Mouse (Mus musculus) neutrophil, adult 5-6 weeks (primary cell): ENCODE results near the gene Rgs12. TPM values are rescaled to one million over a fixed set of nuclear protein-coding genes. Genes with fewer than 3 reads are reported as not detected.

ENCODE experiments used
- ATAC-seq: fragments of 151-379, 151-347 bp; 2 replicates; pipeline ENCODE4 v1.8.0; 2017; ENCODE audit warnings: mild to moderate bottlenecking, moderate TSS enrichment; ENCODE audit not compliant: insufficient number of reproducible peaks, poor library complexity, low FRiP score, severe bottlenecking; ENCODE audit errors: extremely low read depth
- total RNA-seq: library from RNA; stranded (forward); fragments of 200-1000 nt; gene quantifications from 2 replicates; pipeline ENCODE4 v1.2.3, GENCODE M21; 2017

Gene Rgs12
- total RNA-seq, 1 experiment from 2014 or later: 1.5 TPM

GRCm38 (mm10) chr5:34973560-34974317 is 24.5 kb downstream of the Rgs12 start:
- ATAC-seq: no peak

GRCm38 (mm10) chr5:34974773-34975443 is 25.7 kb downstream of the Rgs12 start:
- no peak for ATAC-seq

GRCm38 (mm10) chr5:34976540-34977292 is 27.5 kb downstream of the Rgs12 start:
- no peak for ATAC-seq

- ATAC-seq: no peak
These were observed 30.9 kb downstream of the Rgs12 start for GRCm38 (mm10) chr5:34980099-34980498.

- no peak for ATAC-seq
These were observed 32.5 kb downstream of the Rgs12 start for GRCm38 (mm10) chr5:34981734-34982133.

GRCm38 (mm10) chr5:34984933-34985332 is 35.7 kb downstream of the Rgs12 start:
- ATAC-seq: no peak

GRCm38 (mm10) chr5:34985867-34986266 is 36.6 kb downstream of the Rgs12 start:
- ATAC-seq: peak; percentile 25; the same call in 1 of the 2 replicates

GRCm38 (mm10) chr5:34987396-34987795 is 38.2 kb downstream of the Rgs12 start:
- no peak for ATAC-seq

GRCm38 (mm10) chr5:34988690-34989089 is 39.4 kb downstream of the Rgs12 start:
- ATAC-seq: no peak

- ATAC-seq: no peak
These were observed 40.1 kb downstream of the Rgs12 start for GRCm38 (mm10) chr5:34989321-34989772.

- ATAC-seq: no peak
These were observed 49.5 kb downstream of the Rgs12 start for GRCm38 (mm10) chr5:34998754-34999153.

- no peak for ATAC-seq
These were observed 50.0 kb downstream of the Rgs12 start for GRCm38 (mm10) chr5:34999281-34999680.

- no peak for ATAC-seq
These were observed 51.1 kb downstream of the Rgs12 start for GRCm38 (mm10) chr5:35000323-35000722.

- ATAC-seq: no peak
These were observed 51.9 kb downstream of the Rgs12 start for GRCm38 (mm10) chr5:35001144-35001543.

- ATAC-seq: no peak
These were observed 54.4 kb downstream of the Rgs12 start for GRCm38 (mm10) chr5:35003611-35004162.

GRCm38 (mm10) chr5:35004769-35005168 is 55.5 kb downstream of the Rgs12 start:
- ATAC-seq: no peak

- ATAC-seq: no peak
These were observed 56.4 kb downstream of the Rgs12 start for GRCm38 (mm10) chr5:35005659-35006058.

GRCm38 (mm10) chr5:35006599-35006998 is 57.4 kb downstream of the Rgs12 start:
- ATAC-seq: no peak

- ATAC-seq: no peak
These were observed 59.9 kb downstream of the Rgs12 start for GRCm38 (mm10) chr5:35009163-35009562.
